Mouse (Mus musculus) heart, postnatal 36 days (tissue): ENCODE results near the gene Ccdc148. TPM values are rescaled to one million over a fixed set of nuclear protein-coding genes. Genes with fewer than 3 reads are reported as not detected.

Source experiments
- DNase-seq, 2 experiments: peaks; one replicate each; pipeline ENCODE4 v3.0.0; 2021 to 2022
- intact Hi-C: fragments of 180-260 bp; cut with DNase I; formaldehyde crosslinking; loops from one replicate; pipeline ENCODE4 v1.15.1; 2025
- total RNA-seq, 2 experiments: library from RNA; stranded (reverse); gene quantifications; 2 replicates each; pipeline ENCODE4 v1.2.3; 2021

The Ccdc148 gene
- total RNA-seq = under 1 TPM; 0.41 to 0.83 TPM

DNA sequence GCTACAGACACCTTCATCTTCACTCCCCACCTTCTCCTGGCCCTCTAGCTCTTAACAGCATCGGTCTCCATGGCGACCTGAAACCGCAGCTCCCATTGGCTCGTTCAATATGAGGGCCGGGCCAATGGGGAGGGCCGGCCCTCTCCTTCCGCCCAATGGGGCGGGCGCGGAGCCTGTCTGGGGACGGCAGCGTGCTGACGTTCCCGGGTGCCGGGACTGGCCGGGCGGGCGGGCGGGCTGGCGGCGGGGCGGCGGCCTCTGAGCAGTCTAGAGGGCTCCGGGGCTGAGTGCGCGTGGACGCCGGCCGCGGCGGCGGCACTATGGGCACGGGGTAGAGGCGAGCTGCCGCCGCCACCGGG is at the start of gene Ccdc148, which contains the start of gene Pkp4:
Ccdc148 (minus strand) TSS at position 79 of the 359 bp plus-strand sequence.
Pkp4 (plus strand) TSS at position 246 of the 359 bp plus-strand sequence.
- intact Hi-C loops = loop anchor here (2.0 to 5.0 kb wide), 4 partner anchors 47 to 278 kb away; no protein-coding TSS in a partner anchor
- peak; percentile 89 for DNase-seq

DNA sequence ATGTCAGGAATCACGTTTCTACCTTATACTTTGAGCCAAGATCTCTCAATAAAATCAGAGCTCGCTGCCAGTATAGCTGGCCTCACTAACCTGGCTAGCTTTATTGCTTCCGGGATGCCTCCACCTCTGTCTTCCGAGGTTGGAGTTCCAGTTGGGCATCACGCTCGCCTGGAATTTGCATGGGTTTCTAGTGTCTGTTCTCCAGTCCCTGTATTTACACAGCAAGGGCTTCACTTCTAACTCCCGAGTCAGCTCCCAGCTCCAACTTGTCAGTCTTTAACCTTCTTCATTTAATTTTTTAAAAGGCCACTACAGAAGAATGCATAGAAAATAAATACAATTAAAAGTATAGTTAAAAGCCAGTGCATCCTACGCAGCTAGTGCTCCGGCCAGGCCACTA is 47.8 kb upstream of the Ccdc148 start:
- intact Hi-C loops = loop anchor here (5.0 kb wide), 1 partner anchor 46 kb away; the partner anchor contains the start of genes Ccdc148 and Pkp4
- DNase-seq = no peak

DNA sequence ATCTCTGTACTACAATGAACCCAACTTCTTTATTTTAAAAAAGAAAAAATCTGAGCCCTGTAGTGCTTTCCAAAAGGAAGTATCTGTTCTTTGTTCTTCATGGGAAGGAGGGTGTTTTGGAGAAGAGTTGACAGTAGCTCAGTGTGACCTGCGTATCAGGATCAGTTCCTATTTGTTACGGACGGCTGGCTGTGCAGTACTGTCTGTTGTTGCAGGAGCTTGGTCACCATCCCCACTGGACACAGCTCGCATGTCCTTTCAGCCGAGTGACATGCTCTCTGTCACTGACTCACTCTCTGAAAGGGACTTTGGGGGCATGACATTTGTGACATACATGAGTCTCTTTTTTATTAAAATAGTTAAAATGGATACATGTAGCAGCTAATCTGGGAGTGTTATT is 47.2 kb upstream of the Ccdc148 start:
- intact Hi-C loops = loop anchor here (5.0 kb wide), 1 partner anchor 45 kb away; the partner anchor contains the start of genes Ccdc148 and Pkp4
- DNase-seq = no peak

DNA sequence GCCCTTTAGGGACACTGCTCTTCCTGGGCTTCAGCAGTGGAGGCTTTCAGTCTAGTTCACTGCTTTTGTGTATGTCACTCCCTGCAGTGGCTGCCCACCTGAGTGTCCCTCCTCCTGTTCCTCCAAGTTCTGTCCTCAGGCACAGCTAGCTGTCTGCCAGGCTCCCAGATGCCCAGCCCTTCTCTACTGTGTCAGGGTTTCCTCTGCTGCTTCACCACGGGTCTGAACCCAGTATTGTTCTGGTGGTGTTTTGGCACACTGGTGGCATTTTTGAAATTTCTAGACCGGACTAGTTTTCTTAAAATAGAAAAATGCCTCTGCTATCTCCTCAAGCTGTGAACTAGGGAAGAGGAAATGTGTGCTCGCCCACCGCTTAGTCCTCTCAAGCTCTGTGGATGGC is 46.8 kb upstream of the Ccdc148 start:
- intact Hi-C loops = loop anchor here (5.0 kb wide), 1 partner anchor 45 kb away; the partner anchor contains the start of genes Ccdc148 and Pkp4
- DNase-seq = no peak

DNA sequence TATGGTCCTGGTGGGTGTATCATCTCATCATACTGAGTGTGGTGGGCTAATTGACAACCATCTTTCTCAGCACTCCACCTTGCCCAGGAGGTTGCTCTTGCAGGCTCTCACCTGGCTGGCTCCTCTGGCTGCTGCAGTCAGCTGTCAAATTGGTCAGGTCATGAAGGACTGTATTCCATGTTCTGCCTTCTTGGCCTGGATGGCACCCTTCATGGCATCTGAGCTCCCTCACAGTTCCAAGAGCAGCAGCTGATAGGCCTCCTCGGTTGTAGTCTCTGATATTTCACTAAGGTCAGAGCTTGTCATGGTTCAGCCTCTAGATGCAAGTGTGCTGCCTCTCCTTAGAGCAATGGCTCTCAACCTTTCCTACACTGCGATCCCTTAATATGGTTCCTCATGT is 45.7 kb upstream of the Ccdc148 start:
- DNase-seq = no peak
- intact Hi-C loops = loop anchor here (5.0 kb wide), 1 partner anchor 44 kb away; the partner anchor contains the start of genes Ccdc148 and Pkp4

DNA sequence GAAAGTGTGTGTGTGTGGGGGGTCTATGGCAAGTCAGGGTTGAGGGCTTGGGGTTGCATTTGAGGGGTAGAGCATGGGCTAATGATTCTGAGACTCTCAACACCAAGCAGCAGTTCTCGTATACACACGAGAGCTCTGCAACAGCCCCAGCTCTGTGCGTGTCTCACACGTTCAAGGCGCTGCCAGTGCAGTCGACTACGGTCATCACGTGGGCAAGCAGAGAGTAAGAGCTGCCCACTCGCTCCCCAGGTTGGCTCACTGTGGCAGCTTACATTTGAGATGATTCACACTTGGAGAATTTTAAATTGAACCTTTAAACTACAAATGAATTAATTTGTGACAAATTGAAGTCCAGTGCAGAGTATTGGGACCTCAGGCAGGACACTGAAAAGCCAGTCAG is 44.6 kb upstream of the Ccdc148 start:
- DNase-seq = no peak
- intact Hi-C loops = loop anchor here (5.0 kb wide), 1 partner anchor 43 kb away; the partner anchor contains the start of genes Ccdc148 and Pkp4

DNA sequence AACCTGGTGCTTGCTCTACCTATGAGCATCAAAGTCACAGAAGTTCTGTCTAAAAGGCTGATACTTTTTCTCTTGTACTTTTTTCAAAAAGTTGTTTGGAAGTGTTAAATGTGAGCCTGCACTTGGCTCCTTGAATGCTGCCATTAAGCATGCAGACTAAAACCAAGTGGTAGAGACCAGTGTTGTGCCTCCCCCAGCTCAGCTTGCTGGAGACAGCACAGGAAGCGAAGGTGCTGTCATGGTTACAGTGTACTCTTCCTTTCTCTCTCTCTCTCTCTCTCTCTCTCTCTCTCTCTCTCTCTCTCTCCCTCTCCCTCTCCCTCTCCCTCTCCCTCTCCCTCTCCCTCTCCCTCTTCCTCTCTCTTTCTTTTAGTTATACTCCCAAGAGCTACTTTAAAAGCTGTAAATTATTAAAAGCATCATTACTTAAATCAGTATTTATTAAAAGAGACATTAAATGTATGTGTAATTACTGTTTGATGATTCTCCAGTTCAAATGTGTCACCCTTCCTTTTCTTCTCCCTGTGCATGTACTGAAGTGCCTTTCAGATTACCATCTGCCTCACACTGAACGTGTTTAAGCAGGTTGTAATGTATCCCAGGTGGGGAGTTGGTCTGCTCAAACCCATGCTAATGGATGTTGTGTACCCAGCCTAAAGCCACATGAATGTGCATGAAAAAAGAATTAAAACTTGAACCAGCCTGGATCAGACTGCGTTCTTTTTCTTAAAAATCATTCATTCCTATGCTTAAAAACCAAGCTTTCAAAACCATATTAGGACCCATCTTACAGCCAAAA is 43.3 kb upstream of the Ccdc148 start:
- DNase-seq = no peak
- intact Hi-C loops = no loop called here

DNA sequence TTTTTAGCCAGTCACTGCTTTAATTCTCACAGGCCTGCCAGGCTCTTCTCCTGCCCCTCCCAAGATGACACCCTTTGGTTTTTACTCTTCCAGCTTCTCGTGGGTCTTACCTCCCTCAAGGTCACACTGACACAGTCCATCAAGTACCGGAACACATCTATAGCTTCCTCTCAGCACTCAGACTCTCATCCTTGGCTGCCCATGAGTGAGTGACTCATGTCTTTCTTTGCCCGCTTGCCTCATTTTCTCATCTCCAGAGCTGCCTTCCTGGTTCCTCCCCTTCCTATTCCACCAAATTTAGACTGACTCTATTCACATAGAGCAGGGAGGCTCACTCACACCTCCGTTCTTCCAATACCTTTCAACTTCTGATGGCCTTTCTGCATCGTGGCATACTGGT is 42.4 kb upstream of the Ccdc148 start:
- intact Hi-C loops = no loop called here
- DNase-seq = no peak

DNA sequence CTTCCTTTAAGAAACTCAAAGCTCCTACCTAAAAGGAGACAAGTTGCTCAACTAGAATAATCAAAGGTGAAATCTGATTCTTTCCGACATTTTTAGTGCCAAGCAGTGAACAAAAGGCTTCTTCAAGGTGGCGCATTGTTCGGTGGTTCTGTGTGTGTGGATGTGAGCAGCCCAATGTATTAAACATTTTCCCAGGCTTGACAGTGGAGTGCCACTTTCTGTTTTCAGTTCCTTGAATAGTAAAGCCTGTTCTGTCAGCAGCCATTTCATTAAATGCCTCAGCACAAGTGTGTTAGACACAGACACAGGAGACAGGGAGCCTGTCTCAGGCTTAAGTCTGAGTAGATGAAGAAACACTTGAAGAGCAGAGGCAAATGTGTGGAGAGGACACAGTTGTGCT is 40.0 kb upstream of the Ccdc148 start:
- intact Hi-C loops = no loop called here
- DNase-seq = no peak

DNA sequence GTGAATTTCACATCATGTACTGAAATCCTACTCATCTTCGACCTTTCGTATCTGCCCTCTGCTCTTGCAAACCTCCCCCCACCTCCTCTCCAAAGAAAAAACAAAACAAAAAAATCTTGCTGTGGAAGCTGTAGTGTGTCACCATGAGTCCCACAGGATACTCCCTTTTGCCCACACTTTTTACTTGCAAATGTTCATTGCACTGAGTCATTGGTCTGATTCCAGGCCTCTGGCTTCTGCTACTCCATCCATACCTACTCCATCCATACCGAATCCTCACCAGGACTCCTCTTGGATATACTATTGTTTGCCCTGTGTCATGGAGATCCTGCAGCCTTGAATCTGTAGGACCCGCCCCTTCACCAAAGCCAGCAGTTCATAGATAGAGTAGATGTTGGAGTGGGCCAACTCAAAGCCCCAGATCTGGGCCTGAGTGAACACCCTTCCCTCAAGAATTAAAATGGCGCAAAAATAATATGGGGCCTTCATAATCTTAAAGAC is 39.0 kb upstream of the Ccdc148 start:
- intact Hi-C loops = no loop called here
- no peak for DNase-seq

DNA sequence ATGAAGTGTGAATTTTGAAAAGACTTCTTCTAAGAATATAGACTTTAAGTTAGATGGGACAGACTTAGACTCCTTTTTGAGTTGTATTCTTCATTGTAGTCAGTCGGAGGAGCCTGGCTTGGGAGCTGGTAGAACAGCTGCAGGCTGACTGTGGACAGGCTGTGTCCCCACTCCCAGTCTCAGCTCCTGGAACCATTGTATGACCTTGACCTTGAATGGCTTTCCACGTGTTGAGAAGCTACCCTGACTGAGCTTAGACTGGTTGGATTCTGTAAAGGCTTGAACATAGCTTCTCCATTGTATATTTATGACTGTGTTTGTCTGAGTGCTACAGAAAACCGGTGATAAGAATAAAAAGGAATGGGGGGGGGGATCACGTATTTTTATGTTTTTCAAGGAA is 36.7 kb upstream of the Ccdc148 start:
- intact Hi-C loops = no loop called here
- no peak for DNase-seq

DNA sequence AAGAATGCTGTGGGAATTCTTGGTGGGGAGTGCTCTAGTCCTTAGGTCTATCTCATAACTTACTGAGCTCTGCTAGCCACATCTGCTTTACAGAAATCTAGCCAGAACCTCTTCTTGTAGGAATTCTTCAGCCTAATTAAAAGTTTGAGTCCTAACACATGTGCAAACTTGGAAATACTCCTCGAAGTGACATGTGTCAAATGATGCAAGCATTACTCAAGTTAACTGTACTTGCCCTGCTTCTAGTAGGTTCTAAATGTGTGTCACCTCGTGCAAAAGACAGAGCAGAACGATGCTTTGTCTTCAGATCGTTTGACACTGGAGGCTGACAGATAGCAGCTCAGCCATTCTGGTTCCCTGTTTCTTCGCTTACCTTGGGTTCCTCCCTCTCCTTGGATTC is 32.6 kb upstream of the Ccdc148 start:
- no peak for DNase-seq
- intact Hi-C loops = no loop called here

DNA sequence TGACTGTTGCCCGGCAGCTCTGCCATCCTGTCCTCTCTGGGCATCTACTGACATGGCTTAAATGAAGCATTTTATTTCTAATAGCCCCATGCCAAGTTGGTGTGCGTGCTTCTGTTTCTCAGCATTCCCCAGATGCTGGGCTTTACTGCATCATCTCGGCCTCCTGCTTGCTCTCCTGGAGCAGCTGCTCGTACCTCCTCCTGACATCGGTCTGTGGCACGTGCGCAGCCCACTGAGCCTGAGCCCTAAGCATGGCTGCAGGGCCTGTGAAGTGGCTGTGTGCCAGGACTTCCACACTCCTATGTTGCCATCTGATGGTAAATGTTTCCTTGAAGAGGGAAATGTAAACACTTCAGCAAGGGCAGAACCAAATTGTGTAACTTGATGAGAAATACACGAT is 31.0 kb upstream of the Ccdc148 start:
- intact Hi-C loops = no loop called here
- DNase-seq = no peak

DNA sequence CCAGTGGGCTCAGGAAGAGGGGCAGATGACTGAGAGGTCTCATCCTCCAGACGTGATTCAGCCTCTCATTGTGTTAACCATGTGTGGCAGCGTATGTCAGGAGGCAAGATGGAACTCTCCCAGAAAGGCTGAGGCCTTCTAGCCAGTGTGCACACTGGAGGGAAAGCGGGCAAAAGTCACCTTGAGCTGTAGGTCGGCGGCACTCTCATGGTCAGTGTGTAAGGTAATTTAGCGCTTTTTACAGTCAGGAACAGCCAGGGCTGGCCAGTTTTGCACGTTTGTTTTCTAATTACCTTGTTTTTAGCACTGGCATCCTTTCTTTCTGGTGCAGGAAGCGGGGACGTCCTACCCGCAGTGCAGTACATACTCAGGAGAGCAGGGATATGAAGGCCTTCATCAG is 29.7 kb upstream of the Ccdc148 start:
- intact Hi-C loops = no loop called here
- no peak for DNase-seq

DNA sequence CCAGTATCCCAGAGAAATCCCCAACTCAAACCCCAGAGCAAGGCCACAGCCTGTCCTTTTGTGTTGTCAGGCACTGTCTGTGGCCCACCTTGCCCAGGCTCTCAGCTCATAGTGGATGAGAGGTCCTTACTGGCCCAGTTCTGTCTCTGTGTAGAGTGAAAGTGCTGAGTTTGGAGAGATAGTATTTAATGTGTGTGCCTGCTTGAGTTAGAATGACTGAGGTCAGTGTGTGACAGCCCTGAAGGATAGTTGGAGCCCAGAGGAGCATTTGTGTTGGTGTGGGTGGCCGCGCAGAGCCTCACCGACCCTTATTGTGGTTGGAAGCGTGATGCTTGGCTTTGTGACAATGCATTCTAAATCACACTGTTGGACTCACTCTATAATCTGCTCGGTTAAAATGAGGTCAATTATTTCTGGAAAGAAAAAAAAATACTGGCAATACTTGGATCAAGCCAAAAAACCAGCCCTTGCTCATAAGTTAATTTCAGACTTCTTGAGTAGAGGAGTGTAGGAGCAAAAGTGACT is 29.2 kb upstream of the Ccdc148 start:
- intact Hi-C loops = no loop called here
- no peak for DNase-seq

DNA sequence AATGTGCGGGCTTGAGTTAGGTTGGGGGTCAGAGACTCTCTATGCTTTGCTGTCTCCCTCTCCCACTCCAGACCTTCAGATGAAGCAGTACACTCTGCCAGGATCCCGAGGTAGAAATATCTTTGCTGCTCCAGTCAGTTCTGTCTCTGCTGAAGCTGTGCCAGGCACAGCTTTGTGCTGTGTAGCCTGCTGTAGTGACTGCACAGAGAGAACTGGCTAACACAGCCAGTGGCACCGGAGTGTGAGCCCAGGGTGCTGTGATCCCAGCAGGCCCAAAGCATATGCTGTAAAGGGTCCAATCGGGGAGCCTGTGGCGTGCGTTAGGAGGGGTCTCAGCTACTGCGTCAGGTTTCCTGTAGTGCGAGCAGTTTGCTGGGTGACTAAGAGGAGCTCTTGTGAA is 27.8 kb upstream of the Ccdc148 start:
- no peak for DNase-seq
- intact Hi-C loops = no loop called here

DNA sequence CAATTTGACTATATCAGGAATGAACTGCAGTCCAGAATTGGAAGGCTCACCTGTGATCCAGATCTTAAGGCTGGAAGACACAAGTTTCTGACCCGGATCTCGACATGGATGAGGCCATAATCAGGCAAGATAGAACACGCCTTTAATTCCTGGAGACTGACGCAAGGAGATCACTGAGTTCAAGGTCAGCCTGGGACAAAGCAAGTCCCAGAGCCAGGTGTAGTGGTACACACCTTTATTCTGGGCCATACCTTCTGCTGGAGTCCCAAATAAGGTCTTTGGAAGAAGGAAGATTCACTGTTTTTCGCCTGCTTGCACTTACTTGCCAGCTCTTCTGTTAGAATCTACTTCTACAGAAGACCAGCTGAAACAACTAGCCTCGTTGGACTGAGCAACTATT is 26.5 kb upstream of the Ccdc148 start:
- intact Hi-C loops = no loop called here
- no peak for DNase-seq

DNA sequence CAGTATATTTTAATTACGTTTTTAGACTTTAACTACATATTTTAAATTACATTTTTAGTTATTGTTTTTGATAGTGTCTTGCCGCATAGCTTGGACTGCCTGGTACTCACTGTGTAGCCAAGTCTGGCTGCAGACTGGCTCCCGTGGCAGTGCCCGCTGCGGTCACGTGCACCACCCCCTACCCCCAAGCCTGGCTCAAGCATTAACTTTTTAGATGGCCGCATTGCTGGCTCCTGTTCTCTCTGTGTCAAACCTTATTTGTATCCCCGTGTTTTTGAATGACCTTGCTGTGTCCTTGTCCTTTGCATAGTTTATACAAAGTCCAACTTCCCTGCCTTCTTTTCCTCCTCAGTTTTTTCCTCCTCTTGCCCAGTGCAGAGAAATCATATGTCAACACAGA is 25.6 kb upstream of the Ccdc148 start:
- DNase-seq = no peak
- intact Hi-C loops = no loop called here

DNA sequence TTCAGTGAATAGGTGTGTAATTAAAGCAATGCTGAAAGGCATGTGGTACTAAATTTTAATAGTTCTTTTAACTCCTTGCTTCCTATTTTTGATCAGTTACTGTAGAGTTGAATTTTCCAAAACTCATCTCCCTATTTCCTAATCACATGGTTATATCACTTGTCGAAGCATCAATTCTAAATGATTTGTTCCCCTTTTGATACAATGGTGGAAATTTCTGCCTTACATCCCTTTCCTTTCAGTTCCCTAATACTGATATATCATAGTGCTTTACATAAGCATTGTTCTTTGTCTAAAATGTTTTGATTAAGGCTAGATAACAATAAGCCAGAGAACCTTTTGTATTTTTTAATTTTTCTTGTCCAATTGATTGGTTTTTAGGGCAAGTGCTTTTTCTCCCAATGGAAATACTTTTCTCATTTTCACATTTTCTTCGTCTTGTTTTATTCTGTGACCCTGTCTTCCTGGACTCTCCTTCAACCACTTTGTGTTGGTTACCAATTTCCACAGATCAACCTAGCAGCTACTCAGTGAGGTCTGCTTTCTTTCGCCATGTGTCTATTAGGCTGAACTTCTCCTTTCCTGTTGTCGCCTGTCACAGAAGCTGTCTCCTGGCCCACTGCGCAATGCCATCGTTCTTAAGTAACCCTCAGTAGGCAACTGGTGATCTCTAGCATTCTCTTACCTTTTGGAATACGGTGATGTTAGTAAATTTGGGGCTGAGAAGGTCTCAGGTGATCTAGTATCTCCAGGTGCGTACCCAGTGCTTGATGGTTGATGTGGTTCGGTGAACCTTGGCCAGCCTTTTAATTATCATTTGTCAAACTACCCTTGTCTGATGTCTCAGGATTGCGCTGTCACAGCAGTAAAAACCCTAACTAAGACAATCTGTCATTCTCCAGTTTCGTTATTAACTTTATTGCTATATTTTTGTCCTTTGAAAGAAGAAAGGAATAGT is 23.9 kb upstream of the Ccdc148 start:
- no peak for DNase-seq
- intact Hi-C loops = no loop called here

DNA sequence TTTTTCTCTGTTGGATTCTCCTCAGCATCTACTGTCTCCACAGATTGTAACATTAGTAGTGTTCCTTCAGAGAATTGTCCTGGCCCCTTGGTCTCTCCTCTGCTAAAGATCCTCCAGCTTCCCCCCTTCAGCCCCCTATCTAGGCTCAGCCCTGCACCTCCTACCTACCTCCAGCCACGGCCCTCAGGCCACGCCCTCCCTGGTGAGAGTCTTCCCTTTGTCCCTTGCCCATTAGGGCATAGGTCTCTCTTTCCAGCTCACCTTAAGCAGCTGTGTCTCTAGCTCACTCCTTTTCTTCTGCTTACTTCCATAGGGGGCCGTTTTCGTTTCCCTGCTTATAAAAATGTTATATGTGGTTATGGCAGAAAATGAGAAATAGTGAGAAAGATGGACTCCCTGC is 23.1 kb upstream of the Ccdc148 start:
- DNase-seq = no peak
- intact Hi-C loops = no loop called here
